Mouse (Mus musculus) CH12.LX (cell line): ENCODE data around the gene Tfg.

ENCODE experiments used
- CTCF ChIP-seq, 2 experiments: IDR thresholded peaks in 1 of 2; conservative IDR thresholded peaks in 1 of 2; 2 replicates each; pipeline ENCODE4 v1.5.1; 2011 to 2012; ENCODE audit warnings: low read depth in 2 of 2, low read length in 2 of 2, improper control_type of control experiment in 1 of 2, inconsistent platforms in 1 of 2, mild to moderate bottlenecking in 1 of 2, moderate library complexity in 1 of 2
- JUN ChIP-seq: IDR thresholded peaks from 2 replicates; pipeline ENCODE4 v1.6.1; 2011; ENCODE audit warnings: low read depth, mild to moderate bottlenecking, low read length, improper control_type of control experiment, moderate library complexity; ENCODE audit not compliant: insufficient read depth
- MAX ChIP-seq: IDR thresholded peaks from 2 replicates; pipeline ENCODE4 v1.6.1; 2011; ENCODE audit warnings: low read length, improper control_type of control experiment
- NRF1 ChIP-seq: IDR thresholded peaks from 2 replicates; pipeline ENCODE4 v1.6.1; 2014; ENCODE audit warnings: low read depth, mild to moderate bottlenecking, inconsistent platforms, low read length, improper control_type of control experiment, moderate library complexity
- POLR2A ChIP-seq: IDR thresholded peaks from 2 replicates; pipeline ENCODE4 v1.6.1; 2011; ENCODE audit warnings: low read depth, mild to moderate bottlenecking, improper control_type of control experiment, low read length
- RCOR1 ChIP-seq: conservative IDR thresholded peaks from 2 replicates; pipeline ENCODE4 v1.6.1; 2012; ENCODE audit warnings: low read depth, mild to moderate bottlenecking, inconsistent platforms, low read length, improper control_type of control experiment
- TBP ChIP-seq: conservative IDR thresholded peaks from 2 replicates; pipeline ENCODE4 v1.6.1; 2011; ENCODE audit warnings: low read depth, low read length, improper control_type of control experiment

DNA sequence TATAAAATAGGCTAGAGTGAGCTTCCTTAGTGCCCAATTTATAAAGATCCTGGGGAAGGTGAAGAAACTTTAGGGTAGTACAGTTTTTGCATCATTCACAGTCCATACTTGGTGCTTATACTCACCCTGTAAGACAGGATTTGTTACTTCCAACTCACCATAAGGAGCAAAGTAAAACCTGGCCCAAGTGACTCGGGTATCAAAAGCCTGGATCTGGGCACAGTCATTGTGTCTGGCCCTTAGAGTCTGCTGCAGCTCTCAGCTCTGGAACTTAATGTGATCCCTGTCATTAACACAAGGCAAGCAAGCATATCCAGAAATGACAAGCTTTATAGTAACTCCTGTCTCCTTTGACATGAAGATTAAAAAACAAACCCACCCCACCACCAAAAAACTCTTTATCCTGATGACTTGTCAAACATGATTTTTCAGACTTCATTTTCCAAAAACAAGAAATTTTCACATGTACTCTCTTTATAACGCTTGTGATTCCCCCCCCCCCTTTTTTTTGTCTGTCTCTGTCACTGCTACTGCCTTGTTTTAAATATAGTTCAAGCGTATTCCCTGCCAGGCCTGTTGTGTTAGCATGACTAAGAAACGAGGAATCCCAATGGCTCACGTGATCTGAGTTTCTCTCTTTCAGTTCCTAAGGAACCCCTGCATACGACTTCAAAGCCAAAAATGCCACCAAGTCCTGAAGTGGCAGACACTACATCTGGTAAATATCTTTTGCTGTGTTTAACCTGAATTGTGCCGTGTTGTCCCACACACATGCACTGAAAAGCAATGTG, 70.7 kb downstream of the Tfg start:
- no peak for TF ChIP-seq POLR2A
- no peak for TF ChIP-seq NRF1
- TF ChIP-seq CTCF (conservative IDR thresholded peaks at IDR 0.05 in 1 of 2, IDR thresholded peaks at IDR 0.05 in 1 of 2; ENCODE audit: low read depth in 2 of 2, low read length in 2 of 2): no peak
- TF ChIP-seq JUN: no peak
- TF ChIP-seq MAX: no peak
- TF ChIP-seq TBP: no peak
- no peak for TF ChIP-seq RCOR1
